Mouse (Mus musculus) spleen, postnatal 36 days (tissue): ENCODE data around the gene Cnot6l.

Experiments
- DNase-seq, 2 experiments: peaks; one replicate each; pipeline ENCODE4 v3.0.0; 2022; ENCODE audit warnings: low spot score in 2 of 2, mixed read lengths in 1 of 2

Gene Cnot6l

DNA sequence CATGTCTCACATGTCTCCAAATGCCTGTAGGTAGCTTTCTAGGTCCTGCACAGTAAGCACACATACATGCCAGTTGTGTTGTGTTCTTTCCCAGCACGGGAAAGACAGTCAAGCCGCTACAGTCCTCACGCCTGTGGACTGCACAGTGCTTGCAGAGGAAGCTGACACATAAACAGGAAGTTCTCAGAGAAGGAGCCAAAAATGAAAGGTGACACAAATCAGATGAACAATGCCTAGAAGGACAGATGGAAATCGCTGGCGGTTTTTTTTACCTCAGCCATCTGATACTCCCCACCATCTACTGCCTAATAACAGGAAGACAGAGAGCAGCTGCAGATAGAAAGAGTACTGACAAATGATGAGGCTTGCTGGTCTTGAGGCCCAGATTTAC is at the start of gene Cnot6l:
Gene Cnot6l, minus strand, starts transcription at position 151 of the 391 bp plus-strand sequence.
- DNase-seq: peak; percentile 68 to 76

DNA sequence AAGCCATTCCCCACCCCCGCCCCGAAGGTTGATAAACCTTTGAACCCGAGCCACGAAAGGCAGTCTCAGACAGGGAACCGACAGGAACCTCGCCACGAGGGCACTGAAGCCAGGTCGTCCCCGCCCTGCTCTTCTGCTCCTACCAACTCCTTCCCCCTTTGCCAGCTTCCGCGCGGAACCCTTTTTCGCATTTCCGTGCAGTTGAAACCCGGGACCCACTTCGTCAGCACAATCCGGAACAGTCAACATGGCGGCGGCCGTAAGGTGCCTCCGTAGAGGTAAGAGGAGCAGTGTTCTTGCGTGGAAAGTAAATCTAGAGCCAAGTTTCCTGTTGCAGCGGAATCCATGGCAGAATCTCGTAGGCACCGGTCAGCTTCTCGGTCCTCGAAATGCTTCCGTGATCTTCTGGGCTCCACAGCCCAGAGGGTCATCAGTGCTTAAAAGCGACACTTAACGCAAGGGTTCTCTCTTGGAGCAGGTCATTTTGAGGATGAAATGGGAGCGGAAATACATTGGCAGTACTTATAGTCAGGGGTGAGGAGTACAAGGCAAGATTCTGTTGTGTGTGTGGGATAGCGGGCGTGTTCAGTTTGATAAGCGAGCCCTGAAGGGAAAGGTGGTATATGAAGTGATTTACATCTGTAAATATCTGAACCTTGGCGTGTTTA is 46.1 kb upstream of the Cnot6l start:
- DNase-seq: peak; percentile 90 to 92

DNA sequence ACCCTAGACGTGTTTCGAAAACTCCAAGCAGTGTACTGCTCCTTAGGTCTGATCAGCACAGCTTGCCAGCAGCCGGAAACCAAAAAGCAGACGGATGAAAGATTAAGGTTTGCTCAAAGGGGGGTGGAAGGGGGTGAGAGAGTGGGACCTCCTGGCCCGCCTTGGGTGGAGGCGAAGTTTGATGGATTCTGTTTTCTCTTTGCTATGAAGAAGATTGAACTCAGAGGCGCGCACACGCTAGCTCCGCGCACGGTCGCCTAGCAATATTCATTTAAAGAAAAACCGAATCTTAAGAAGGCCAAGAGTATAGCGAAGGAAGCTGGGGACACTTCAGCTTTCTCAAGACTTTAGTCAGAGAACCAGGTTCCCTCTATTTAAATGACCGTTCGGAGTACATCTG is 45.5 kb upstream of the Cnot6l start, which contains the start of gene Mrpl1:
Gene Mrpl1, plus strand, starts transcription at position 35 of the 400 bp plus-strand sequence.
- peak; percentile 30 to 50 for DNase-seq

DNA sequence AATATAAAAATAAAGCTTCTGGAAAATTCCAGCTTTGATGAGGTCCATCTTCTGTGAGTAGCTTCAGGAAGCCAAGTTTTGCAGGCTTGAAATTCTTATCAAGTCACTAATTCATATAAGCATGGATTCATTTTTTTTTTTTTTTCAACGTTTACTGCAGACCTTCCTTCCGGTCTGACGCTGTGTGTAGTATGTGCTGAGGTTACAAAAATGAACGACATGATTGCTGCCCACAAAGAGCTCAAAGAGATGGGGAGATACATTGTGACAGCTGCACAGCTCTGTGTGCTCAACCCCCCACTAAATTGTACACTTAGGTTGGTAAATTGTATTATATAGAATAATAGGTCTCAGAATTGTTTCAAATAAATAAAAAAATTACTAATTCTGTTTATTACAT is 44.6 kb upstream of the Cnot6l start:
- DNase-seq: no peak

DNA sequence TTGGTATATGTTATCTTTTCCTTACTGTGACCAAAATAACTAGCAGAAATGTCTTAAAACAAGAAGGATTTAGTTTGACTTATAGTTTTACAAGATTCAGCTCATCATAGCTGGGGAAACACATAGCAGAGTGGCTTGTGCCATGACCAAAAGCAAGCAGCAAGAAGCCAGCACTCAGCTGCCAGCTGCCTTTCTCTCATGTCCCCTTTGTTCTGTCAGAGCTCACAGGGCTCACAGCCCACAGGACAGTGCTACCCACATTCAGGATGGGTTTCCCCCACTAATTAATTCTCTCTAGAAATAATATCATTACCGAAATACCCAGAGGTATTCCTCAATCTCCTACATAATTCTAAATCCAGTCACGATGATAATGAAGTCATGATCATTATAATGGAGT is 43.6 kb upstream of the Cnot6l start:
- no peak for DNase-seq

DNA sequence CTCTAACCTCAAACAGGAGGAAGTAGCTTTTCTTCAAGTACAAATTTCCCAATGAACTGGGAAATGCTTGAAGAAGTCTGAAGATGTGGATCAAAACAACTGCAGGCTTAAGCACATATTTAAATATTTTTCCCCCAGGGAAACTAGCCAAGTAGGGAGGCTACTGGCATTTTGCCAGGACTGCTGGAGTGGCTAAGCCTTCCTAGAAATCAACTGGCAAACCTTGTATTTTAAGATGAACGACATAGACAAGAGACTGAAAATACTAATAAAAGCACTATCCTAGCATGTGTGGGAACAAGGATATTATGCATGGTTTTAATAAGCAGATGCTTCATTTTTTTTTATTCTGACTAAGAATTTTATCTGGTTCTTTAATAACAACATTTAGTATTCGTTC is 42.9 kb upstream of the Cnot6l start:
- DNase-seq: peak in 1 of 2 experiments; percentile 26

DNA sequence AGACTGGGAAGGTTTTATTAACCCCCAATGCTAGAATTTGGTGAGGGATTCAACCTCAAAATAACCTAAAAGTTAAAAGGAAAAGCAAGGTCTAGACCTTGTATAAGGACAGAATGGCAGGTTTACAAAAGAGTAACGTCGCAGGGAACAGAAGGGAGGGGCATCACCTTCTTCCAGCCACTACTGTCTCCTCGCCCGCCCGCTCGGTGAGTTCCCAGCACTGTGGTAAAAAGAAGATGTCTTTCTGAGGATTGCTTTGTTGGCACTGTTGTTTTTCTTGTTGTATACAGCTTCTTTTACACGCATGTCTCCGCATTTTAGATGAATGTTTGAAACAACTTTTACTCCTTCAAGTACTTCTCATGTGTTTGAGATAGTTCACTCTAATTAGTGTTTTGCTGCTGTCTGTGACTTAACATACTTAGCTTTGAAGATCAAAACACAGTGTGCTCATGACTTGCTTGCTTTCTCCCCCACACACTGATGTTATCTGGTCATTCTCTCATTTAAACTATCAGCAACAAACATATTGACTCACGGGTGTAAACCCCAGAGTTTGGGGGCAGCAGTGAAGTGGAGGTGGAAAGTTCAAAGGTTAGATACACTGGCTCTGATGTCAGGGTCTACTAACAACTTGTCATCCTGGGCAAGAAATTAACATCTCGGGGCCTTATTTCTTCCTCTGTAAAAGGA is 37.6 kb upstream of the Cnot6l start:
- no peak for DNase-seq

DNA sequence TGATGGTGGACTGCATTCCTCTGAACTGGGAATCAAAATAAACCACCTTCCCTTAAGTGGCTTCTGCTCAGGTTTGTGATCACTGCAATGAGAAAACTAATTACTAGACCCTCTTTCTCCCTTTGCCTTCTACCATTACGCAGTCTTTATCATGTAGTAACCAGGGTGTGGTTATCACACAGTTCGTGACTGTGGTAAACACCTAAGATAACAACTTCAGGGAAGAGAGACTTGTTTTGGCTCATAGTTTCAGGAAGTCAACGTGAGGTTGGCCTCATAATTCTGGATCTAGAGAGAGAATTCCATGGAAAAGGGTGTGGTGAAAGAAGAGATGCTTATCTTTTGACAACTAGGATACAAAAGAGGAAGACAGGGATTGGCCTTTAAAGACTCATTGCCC is 36.3 kb upstream of the Cnot6l start:
- DNase-seq: no peak

DNA sequence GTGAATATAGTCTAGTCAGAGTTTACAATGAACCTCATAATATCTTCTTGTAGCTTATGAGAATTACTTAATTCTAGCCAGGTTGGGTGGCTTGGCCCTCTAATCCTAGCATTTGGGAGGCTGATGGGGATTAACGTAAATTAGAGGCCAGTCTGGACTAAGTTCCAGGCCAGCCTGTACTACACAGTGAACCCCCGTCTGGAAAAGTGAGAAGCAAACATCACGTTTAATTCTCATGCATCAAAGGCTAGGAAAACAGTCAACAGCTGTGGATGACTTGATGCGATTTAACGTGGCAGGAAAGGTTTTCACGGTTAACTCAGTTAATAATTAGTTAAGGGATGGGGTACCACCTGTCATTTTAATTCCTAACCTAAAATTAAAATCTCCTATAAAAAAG is 34.3 kb upstream of the Cnot6l start:
- DNase-seq: no peak

DNA sequence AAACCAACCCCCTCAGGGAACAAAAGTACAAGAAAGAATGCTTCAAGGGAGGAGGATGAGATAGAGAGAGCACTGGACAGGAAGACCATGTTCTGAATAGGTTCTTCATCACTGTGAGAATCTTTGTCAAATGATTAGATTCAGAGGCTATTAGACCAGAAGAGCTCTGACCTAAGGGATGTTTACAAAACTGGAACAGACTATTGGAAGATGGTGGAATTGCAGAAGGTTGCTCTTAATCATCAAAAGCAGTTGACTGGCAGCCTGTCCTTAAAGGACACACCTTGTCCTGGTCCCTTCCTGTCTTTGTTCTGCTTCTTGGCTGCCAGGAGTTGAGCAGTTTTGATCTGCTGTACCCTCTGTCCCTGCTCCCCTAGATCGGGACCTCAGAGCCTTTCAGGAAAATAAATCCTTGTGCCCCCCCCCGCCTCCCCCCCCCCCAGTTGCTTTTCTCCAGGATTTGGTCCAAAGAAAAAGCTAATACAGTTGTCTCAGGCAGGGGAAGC is 32.6 kb upstream of the Cnot6l start:
- DNase-seq: no peak

DNA sequence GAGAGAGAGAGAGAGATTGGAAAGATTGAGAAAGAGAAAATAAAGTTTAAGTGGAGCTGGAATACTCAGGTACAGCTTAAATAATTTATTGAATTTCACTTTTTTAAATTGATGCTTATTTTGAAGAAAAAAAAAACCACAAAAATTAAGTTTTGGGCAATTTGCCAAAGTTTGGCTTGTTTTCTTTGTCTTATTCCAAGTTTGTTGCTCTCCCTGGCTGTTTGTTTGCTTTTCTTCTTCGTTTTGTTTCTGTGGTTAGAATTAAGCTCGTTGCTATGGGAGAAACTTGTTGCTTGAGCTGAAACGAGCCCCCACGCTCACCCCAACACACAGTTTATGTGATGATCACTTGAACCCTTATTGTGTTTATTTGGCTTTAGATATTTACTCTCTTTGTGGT is 27.3 kb upstream of the Cnot6l start:
- no peak for DNase-seq

DNA sequence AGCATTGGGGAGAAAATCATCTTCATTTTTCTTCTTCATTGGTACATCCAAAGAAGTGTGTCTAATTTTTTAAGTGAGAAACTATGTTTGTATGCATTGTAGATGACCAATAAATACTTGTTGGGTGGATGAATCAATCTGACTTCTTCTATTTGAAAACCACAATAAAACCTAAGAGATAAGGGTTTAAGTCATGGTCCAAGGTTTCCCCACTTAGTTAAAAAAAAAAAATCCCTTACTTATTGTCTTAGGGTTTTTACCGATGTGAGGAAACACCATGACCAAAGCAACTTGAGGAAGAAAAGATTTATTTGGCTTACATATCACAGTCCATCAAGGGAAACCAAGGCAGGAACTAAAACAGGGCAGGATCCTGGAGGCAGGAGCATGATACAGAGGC is 25.8 kb upstream of the Cnot6l start:
- no peak for DNase-seq

DNA sequence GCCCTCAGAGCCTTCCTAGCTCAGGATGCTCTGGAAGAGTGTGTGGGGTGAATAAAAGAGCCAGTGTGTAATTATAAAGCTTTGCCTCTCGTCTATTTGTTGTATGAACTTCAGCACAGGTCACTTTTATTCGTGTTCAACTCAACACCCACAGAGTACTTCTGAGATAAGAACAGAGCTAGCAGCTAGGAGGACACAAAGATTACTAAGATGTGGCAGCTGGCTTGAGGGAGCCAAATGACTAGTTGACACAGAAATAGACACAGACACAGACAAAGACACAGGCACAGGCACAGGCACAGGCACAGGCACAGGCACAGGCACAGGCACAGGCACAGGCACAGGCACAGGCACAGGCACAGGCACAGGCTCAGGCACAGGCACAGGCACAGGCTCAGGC is 20.0 kb upstream of the Cnot6l start:
- no peak for DNase-seq

DNA sequence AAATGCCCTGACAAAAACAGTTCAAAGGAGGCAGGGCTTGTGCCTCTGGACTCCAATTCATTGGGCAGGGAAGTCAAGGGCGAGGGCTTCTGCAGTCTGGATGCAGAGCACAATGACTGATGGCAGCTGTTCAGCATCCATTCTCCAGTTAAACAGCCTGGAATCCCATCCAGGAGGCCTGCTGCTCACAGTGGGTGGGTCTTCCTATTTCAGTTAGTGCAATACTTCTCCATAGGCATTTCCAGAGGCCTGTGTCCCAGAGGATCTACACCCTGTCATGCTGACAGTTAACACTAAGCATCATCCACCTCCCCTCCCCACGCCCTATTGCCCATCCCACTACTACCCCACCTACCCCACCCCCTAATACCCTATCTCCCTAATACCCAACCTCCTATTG is 19.2 kb upstream of the Cnot6l start:
- DNase-seq: no peak

DNA sequence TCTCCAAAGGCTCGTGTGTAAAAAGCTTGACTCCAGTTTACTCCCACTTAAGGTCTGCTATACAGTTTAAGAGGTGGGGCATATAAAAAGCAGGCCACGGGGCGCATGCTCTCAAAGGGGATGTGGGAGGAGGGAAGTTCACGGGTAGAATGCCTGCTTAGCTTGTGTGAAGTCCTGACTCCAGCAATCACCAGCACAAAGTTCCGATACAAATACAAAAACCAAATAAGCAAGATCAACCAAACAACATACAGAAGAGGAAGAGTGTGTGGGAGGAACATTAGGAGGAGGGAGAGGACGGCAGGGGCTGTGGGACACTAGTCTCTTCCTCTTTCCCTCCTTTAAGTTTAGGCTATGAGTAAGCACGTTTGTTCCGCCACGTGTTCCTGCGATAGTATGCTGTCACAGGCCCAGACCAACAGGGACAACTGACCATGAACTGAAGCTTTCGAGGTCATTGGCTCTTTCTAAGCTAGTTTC is 12.9 kb upstream of the Cnot6l start:
- DNase-seq: no peak

DNA sequence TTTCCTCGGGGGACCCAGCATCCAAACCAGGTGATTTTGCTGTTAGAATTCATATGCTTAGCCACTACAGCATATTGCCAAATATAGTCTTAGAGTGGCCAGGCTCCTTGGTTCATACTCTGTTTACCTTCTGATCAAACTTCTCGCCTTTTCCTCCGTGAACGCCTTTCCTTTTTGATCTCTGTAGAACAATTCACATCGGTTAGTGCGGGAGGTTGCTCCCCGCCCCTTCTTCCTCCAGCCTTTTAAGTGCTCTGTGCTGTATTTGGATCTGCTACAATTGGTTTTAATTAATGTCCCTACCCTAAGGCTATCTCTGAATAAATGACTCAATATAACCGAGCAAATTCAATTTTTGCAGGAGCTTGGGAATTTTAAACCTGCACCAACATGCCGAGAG is 12.2 kb upstream of the Cnot6l start:
- DNase-seq: no peak

DNA sequence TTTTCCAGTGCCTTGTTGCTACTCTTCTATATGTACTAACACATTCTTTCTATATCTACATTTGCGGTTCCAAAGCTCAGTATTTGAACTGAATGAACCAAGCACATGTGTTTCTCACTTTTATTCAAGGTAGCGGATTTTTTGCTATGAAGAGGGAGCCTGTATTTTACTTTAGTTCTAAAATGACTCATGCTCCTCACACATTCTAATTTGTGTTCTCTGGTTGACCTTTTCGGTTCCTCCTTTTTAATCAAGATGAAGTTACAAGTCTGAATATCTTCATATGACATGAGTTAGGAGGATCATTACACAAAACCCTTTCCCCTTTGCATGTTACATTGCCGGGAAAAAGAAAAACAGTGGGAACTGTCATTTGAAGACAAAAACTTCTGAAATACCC is 7.8 kb upstream of the Cnot6l start:
- no peak for DNase-seq

DNA sequence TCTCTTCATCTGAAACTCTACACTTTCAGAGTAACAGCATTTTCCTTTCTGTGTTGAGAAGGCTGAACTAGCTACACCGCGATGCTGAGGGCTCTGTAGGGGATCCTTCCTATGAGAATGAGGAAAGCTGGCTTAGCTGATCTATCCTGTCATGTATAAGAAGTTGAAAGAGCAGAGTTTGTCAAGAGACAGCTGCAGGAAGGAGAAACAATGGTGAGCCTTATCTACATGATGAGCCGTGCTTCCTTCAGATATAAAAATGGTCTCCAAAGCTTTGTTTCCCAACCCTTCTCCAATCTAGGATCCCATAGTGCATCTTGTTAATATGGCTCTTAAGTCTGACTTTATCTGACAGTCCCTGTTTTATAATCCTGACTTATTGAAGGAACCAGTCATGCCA is 6.5 kb upstream of the Cnot6l start:
- no peak for DNase-seq

DNA sequence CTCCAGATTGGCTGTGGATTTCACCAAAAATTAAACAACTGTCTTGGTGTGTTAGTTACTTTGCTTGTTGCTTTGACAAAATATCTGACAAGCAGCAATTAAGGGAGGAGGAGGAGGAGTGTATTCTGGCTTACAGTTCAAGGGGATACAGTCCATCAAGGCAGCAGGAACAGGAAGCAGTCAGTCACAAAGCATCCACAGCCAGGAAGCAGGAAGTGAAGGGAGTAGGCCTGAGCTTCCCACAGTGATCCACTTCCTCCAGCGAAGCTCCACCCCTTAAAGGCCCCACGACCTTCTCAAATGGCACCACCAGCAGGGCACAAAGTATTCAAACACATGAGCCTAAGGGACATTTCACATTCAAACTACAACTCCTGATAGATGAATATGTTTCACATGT is 2.8 kb upstream of the Cnot6l start:
- DNase-seq: no peak

DNA sequence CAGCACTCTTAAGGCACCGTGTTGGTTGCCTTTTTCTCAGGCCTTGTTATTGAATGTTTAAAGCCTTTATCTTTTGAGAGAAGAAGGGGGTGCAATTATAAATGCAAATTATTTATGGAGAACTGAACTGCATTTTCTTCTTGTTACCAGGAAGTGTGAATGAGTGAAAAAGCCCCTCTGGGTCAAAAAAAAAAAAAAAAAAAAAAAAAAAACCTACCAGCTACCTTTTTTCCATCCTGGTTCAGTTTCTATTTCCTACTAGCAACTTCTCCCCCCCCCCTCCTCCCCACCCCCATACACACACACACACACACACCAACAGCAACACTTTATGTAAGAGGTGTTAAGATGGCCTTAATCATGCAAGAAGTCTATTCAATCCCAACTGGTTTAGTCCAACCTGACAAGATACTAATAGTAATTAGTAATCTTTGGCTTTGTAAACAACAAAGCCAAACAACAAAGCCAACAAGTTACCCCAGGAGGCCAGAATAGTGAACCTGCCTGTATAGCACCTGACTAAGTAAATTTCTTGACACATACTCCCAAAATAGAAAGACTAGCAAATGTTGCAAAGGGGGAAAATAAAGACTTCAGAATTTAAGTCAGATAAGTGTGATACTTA is 463 bp downstream of the Cnot6l start:
- DNase-seq: peak in 1 of 2 experiments; percentile 19

DNA sequence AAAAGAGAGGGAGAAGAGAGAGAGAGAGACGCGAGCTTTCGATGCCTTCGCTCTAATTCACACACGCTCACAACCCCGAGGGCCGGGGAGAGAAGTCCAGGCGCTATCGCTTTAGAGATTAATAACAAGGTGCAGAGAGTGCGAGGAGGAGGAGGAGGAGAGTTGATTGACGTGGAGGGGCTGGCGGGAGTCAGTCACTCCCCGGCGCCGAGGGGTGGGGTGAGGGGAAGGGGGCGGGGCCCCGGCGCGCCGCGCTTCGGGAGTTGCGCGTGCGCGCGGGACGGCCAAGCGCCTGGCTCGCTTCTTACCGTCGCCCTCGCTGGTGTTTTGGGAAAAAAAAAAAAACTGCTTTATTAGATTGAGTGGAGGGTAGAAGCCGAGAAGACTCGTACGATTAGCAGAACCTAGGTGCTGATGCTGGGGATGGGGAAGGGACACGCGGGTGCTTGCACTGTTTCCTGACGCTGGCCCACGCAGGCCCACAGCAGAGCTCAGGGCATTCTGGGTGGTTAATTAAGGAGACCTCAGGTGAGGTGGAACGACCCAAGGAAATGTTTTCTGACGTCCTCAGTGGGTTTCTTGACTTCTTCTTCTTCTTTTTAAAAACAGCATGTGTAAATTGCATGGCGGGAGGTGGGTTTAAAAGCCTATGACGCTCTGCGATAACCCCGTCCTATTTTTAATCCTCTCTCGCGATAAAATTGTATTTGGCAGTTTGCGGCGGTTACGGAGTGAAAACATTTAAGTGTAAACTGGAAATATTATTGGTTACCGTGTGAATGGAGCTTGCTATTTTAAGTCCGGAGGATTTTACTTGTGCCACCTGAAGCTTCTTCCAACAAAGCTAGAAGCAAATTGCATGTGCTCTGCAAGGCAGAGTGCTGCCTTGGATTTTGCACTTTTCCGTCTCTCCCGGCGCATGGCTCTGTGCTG is 1.3 kb downstream of the Cnot6l start:
- peak; percentile 85 to 87 for DNase-seq
